Mouse (Mus musculus): ENCODE results near the gene 1110051M20Rik. TPM values are rescaled to one million over a fixed set of nuclear protein-coding genes. Genes with fewer than 3 reads are reported as not detected.
A peak's percentile ranks its signal among the peaks of the same experiment; 100 is the strongest.

Gene 1110051M20Rik
- polyA plus RNA-seq, 1 experiment from 2014 or later = 75.3 TPM

DNA sequence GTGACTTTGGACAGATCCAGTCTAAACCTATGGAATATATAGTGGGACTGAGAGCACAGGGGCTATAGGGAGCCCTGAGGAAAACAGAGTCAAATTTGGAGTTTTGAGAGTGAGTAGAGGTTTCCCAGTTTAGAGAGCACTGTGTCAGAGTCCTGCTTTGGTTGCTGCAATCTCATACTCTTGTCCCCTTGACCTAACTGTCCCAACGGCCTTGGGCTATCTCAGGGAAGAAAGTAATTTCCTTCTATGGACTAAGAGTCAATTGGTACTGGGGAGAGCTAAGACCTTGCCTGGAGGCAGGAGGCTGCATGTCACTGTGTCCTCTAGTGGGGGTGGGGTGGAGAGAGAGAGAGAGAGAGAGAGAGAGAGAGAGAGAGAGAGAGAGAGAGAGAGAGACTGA lies 185.7 kb downstream of the 1110051M20Rik start:
- Histone ChIP-seq H3K4me3 (no peak overlapping the region), H3K27me3 (replicated peaks; ENCODE audit: low read depth, poor library complexity, severe bottlenecking) (peaks cover 47% of the 10 kb centered on the region), H3K27ac (replicated peaks) (no peak overlapping the region), H3K4me1 (peaks cover 62% of the 10 kb centered on the region), H3K9me3 (no peaks in the 10 kb centered on the region), H3K36me3 (replicated peaks) (peaks cover 28% of the 10 kb centered on the region)
- DNase-seq (ENCODE audit: low spot score) = no peak
- 55% methylated on average over 1 of the region's 1 CpGs for WGBS

DNA sequence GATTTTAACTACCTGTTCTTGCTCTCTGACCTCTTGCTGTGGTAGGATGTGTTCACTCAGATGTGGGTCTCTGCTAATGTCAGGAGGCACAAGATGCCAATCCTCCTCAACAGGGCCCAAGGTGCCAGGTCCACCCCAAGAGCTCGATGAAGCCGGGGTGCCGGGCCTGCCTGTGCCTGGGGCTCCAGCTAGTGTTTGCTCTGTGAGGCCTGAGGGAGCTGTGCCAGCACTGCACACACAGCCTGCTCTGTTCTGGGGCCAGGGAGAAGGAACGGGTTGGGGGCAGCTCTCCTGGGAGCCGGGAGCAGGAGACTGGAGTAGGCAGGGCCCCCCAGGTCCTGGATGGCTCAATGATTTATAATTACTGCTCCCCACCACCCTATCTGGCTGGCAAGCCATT lies 186.4 kb downstream of the 1110051M20Rik start:
- peaks cover 60% of the 10 kb centered on the region for H3K4me1 ChIP-seq
- WGBS = 66% methylated on average over 5 of the region's 5 CpGs
- H3K27me3 ChIP-seq (replicated peaks; ENCODE audit: low read depth, poor library complexity, severe bottlenecking) = peaks cover 55% of the 10 kb centered on the region
- peak overlapping the region; percentile 83 for H3K27ac ChIP-seq (replicated peaks)
- peak overlapping the region; percentile 67 for H3K4me3 ChIP-seq
- H3K36me3 ChIP-seq (replicated peaks) = peaks cover 20% of the 10 kb centered on the region
- H3K9me3 ChIP-seq = no peaks in the 10 kb centered on the region
- no peak for DNase-seq (ENCODE audit: low spot score)

DNA sequence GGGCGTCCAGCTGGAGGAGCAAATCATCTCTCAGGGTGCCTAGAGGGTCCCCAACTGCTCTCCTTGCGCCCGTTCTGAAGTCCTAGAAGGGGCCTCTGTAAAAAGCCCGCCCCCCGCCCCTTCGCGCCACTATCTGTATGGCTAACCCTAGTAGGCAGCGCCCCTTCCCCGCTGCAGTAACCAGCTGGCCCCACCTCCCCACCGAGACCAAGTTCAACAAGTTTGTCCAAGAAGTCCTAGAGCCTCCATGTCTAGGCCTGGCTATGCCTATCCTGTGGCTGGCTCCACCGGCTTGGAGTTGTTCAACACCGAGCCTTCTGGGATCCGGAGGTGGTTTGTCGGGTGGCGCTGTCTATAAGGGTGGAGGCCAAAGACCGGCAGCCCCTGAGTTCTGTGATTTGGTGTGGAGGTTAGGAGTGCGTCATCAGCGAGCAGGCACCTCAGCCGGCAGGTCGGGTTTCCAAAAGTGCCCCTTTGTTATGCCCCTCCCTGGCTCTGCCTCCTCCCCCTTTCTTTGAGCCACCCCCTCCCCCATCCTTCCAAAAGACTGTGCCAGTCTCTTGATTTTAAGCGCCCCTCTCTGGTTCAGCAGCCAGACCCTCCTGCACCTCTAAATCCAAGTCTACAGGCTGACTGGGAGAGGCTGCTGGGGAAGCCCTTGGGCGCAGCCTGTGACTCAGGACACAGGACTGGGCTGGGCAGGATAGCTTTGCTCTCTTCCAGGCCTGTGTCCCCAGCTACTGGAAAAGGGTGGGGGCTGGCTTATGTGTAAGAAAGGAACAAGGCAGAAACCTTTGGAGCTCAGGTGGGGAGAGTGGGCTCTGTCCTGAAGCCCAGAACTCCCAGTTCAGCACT lies 187.2 kb downstream of the 1110051M20Rik start:
- H3K9me3 ChIP-seq = no peaks in the 10 kb centered on the region
- peaks cover 13% of the 10 kb centered on the region for H3K36me3 ChIP-seq (replicated peaks)
- H3K4me1 ChIP-seq = peaks cover 67% of the 10 kb centered on the region
- 1% methylated on average over 22 of the region's 22 CpGs for WGBS
- H3K27me3 ChIP-seq (replicated peaks; ENCODE audit: low read depth, poor library complexity, severe bottlenecking) = peaks cover 62% of the 10 kb centered on the region
- H3K4me3 ChIP-seq = peak overlapping the region; percentile 67
- peak overlapping the region; percentile 83 for H3K27ac ChIP-seq (replicated peaks)
- no peak for DNase-seq (ENCODE audit: low spot score)

DNA sequence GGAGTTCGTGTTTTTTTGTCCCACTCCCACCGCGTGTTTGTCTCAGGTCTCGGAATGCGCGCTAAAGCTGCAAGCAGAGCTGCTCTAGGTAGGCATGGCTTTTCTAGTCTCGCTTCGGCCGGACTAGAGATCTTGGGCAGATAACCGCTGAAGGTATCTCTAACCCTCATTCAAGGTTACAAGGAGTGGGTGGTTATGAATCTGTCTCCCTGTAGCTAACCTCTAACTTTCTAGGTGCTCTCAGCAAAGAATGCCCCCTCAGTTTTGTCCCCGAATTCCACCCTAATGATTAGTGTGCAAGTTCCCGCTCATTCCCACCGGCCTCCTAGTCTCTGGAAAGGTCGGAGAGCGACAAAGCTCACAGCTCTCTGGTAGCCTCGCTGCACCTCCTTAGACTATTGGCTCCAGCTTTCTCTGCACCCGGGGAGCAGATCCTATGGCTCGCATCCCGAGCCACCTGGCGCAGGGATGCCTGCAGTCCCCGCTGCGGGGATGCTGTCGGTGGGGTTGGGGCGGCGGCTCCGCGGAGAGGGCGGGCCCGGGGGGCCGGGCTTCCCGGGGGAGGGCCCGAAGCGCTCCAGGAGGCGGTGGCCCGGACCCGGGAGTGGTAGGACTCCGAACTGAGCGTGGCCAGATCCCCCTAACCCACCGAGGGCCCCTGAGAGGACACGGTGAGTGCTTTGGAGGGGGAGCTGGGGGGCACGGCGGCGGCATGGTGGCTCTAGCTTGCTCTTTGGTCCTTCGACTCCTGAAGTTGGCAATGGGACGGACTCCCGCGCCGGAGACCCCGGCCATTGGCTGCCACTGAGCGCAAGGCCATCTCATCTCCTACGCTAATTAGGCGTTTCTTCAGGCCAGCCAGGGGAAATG lies 188.0 kb downstream of the 1110051M20Rik start:
- Histone ChIP-seq H3K9me3 (no peaks in the 10 kb centered on the region), H3K36me3 (replicated peaks) (peaks cover 6% of the 10 kb centered on the region), H3K4me1 (peaks cover 68% of the 10 kb centered on the region), H3K27ac (replicated peaks) (peak overlapping the region; percentile 83), H3K27me3 (replicated peaks; ENCODE audit: low read depth, poor library complexity, severe bottlenecking) (peaks cover 62% of the 10 kb centered on the region), H3K4me3 (peak overlapping the region; percentile 67)
- peak; percentile 83 for DNase-seq (ENCODE audit: low spot score)
- WGBS = under 1% methylated on average over 52 of the region's 52 CpGs

DNA sequence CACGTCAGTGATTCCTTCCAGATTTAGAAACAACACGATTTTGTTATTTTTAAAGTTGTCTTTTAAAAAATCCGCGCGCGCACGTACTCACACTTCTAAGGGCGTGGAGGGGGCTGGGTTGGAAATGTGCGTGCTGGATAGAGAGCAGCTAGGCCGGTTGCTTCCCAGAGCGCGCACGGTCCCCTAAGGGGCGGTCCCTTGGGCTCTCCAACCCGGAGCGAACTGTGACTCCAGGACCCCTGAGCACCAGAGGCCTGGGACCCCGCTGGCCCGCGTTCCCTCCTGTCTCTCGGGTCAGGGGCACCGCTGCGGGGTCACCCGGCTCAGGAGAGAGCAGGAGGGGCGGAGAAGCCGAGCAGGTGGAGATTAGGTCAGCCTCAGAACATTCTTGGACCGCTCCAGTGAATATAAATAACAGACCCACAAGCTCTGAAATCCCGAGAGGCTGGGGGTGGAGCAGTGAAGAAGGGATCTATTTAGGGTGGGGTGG lies 188.8 kb downstream of the 1110051M20Rik start, which contains the start of gene Pacsin3:
Gene Pacsin3, plus strand, starts transcription at position 294 of the 490 bp plus-strand sequence.
- Histone ChIP-seq H3K9me3 (no peaks in the 10 kb centered on the region), H3K4me1 (peaks cover 68% of the 10 kb centered on the region), H3K4me3 (peak within 1 kb of the TSS; percentile 67), H3K27ac (replicated peaks) (peak within 1 kb of the TSS; percentile 83), H3K36me3 (replicated peaks) (no peaks in the 10 kb centered on the region; the same call in 1 of the 2 replicates), H3K27me3 (replicated peaks; ENCODE audit: low read depth, poor library complexity, severe bottlenecking) (peaks cover 62% of the 10 kb centered on the region)
- peak; percentile 67 for DNase-seq (ENCODE audit: low spot score)
- WGBS = under 1% methylated on average over 27 of the region's 27 CpGs

DNA sequence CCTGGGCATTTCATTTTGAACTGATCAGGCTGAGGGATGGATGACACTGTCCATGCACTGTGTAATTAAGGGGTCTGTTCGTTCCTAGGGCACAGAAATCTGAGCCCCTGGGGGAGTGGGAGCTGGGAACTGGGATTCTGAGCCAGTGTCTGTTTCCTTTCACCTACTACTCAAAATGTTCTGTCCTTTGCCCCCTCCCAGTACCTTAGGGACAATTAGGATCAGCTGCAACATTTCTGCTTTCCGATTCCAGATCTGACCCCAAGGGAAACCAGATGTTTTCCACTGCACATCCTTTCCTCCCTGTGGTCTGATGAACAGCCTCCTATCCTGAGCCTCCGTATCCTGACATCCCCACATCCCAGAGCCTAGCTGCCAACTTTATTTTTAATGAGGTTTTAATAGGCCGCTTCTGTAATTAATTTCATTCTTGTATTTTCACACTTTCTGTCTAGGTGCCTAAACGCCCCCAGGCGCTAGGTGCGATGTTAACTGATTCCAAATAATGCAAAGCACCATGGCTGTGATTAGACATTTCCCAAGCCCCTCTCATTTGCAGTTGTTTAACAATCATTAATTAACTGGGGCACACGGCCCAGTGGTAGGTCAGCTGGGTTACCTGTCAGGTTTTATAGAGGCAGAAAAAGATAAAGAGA lies 189.7 kb downstream of the 1110051M20Rik start:
- peak; percentile 34 for DNase-seq (ENCODE audit: low spot score)
- no peaks in the 10 kb centered on the region for H3K36me3 ChIP-seq (replicated peaks)
- peak overlapping the region; percentile 67 for H3K4me3 ChIP-seq
- peaks cover 67% of the 10 kb centered on the region for H3K4me1 ChIP-seq
- H3K27ac ChIP-seq (replicated peaks) = no peak overlapping the region
- 23% methylated on average over 8 of the region's 8 CpGs for WGBS
- H3K27me3 ChIP-seq (replicated peaks; ENCODE audit: low read depth, poor library complexity, severe bottlenecking) = peaks cover 62% of the 10 kb centered on the region
- no peaks in the 10 kb centered on the region for H3K9me3 ChIP-seq

DNA sequence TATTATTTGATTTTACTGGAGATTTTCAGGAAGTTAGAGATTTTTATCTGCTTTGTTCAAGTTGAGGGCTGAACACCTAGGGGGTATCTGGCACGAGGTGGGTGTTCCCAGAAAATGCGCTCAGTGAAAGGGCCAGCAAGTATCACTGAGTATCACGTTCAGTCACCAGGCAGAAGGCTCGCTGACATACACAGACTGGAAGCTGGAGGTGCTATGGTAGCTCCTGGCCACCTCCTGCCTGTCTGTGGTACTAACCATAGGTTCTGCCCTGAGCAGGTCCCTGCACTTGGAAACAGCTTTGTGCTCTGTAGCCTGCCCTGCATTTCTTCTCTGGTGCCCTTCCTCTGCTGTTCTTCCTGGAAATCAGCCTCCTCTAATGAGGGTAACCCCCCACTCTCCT lies 192.0 kb downstream of the 1110051M20Rik start:
- 58% methylated on average over 4 of the region's 4 CpGs for WGBS
- H3K27me3 ChIP-seq (replicated peaks; ENCODE audit: low read depth, poor library complexity, severe bottlenecking) = peaks cover 46% of the 10 kb centered on the region

DNA sequence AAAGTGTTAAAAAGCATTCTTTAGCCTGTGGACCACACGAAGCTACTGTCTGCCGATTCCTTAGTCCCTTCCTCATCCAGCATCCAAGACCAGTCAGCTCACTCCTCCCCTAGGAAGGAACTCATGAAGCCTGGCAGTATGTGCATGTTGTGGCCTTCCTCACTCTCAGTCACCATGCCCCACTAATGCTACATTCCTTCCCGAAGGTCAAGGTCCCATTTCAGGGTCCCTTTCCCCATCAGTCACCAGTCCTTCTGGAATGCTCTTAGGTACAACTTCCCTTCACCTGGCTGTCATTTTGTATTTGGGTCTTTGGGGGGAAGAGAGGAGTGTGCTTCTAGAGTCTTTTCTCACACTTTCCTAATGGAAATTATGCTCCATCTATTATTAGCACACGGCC lies 192.5 kb downstream of the 1110051M20Rik start:
- Histone ChIP-seq H3K4me3 (no peak overlapping the region), H3K4me1 (peaks cover 40% of the 10 kb centered on the region)

More for the DNA sequence above, 192.0 kb downstream of the 1110051M20Rik start:
- peaks cover 45% of the 10 kb centered on the region for H3K4me1 ChIP-seq
- H3K9me3 ChIP-seq = no peaks in the 10 kb centered on the region
- H3K27ac ChIP-seq (replicated peaks) = no peak overlapping the region
- no peaks in the 10 kb centered on the region for H3K36me3 ChIP-seq (replicated peaks)
- no peak for DNase-seq (ENCODE audit: low spot score)
- H3K4me3 ChIP-seq = no peak overlapping the region

DNA sequence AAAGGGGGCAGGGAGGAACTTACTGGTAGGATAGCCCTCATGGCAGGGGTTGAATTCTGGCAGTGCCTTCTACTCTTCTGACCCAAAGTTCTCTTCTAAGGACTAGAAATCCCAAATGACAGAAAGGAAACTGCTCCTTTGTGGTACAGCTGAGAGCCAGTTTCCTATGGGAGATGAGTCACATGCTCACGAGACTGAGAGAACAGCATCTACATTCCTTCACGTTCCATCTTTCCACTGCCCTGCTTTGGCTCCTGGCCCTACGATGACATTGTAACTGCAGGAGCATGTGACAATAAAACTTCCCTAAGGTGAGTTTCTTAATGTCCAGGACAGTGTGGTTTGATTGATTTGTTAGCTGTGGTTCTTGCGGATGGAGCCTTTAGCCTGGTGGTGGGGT lies 196.1 kb downstream of the 1110051M20Rik start:
- Histone ChIP-seq H3K4me1 (peaks cover 11% of the 10 kb centered on the region; the same call in 1 of the 2 replicates), H3K4me3 (no peak overlapping the region), H3K36me3 (replicated peaks) (no peaks in the 10 kb centered on the region), H3K27ac (replicated peaks) (no peak overlapping the region), H3K9me3 (no peaks in the 10 kb centered on the region), H3K27me3 (replicated peaks; ENCODE audit: low read depth, poor library complexity, severe bottlenecking) (peaks cover 11% of the 10 kb centered on the region)
- DNase-seq (ENCODE audit: low spot score) = no peak
- WGBS = 92% methylated on average over 4 of the region's 4 CpGs

More for the DNA sequence above, 192.5 kb downstream of the 1110051M20Rik start:
- Histone ChIP-seq H3K36me3 (replicated peaks) (no peaks in the 10 kb centered on the region), H3K9me3 (no peaks in the 10 kb centered on the region), H3K27me3 (replicated peaks; ENCODE audit: low read depth, poor library complexity, severe bottlenecking) (peaks cover 43% of the 10 kb centered on the region), H3K27ac (replicated peaks) (no peak overlapping the region)
- DNase-seq (ENCODE audit: low spot score) = no peak
- 79% methylated on average over 4 of the region's 4 CpGs for WGBS

DNA sequence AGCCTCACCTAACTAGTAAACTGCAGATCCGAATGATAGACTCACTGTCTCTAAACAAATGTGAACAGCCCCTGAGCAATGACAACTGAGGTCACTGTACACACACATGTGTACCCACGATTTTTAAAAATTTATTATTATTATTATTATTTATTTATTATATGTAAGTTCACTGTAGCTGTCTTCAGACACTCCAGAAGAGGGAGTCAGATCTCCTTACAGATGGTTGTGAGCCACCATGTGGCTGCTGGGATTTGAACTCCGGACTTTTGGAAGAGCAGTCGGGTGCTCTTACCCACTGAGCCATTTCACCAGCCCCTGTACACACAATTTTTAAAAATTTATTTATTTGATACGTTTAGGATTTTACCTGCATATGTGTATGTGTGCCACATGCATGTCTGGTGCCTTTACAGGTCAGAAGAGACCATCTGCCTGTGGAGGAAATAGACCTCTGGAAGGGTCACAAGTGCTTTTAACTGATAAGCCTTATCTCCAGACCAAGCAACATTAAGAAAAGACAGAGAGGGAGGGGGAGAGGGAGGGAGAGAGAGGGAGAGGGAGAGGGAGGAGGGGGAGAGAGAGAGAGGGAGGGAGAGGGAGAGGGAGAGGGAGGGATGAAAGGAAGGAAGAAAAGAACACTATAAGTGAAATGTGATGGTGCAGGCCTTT lies 199.8 kb downstream of the 1110051M20Rik start:
- no peaks in the 10 kb centered on the region for H3K9me3 ChIP-seq
- H3K4me3 ChIP-seq = no peak overlapping the region
- 79% methylated on average over 5 of the region's 5 CpGs for WGBS
- no peak for DNase-seq (ENCODE audit: low spot score)
- H3K36me3 ChIP-seq (replicated peaks) = no peaks in the 10 kb centered on the region
- H3K27ac ChIP-seq (replicated peaks) = no peak overlapping the region
- H3K4me1 ChIP-seq = peaks cover 6% of the 10 kb centered on the region; the same call in 1 of the 2 replicates
- H3K27me3 ChIP-seq (replicated peaks; ENCODE audit: low read depth, poor library complexity, severe bottlenecking) = no peaks in the 10 kb centered on the region

DNA sequence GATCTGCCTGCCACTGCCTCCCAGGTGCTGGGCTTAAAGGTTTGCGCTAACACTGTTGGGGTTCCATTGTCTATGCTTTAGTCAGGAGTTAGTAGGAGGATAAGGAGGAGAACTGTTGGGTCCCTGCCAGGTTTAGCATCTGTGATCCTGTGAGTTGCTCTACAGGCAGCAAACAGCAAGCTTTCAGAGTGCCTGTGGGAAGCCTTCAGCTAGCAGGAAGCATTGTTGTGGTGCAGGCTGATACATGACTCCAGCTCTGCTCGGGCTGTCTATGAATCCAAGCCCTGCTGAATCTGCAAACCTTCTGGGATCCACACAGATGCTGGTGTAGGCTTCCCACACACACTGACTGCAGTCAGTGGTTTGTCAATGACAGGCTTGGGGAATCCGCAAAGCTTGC lies 201.1 kb downstream of the 1110051M20Rik start:
- Histone ChIP-seq H3K27ac (replicated peaks) (peak overlapping the region; percentile 48), H3K4me3 (no peak overlapping the region), H3K9me3 (no peaks in the 10 kb centered on the region), H3K36me3 (replicated peaks) (no peaks in the 10 kb centered on the region), H3K27me3 (replicated peaks; ENCODE audit: low read depth, poor library complexity, severe bottlenecking) (no peaks in the 10 kb centered on the region), H3K4me1 (peaks cover 6% of the 10 kb centered on the region; the same call in 1 of the 2 replicates)
- 65% methylated on average over 3 of the region's 3 CpGs for WGBS
- DNase-seq (ENCODE audit: low spot score) = no peak
